ENCODE assay signal across 16 mouse cellular contexts in genomic region chr11:48250678-48251317, GRCm38 (mm10).
A peak's percentile ranks its signal among the peaks of the same experiment; 100 is the strongest.
DNase-seq lines count a peak whose midpoint lies in the region; ATAC-seq and TF ChIP-seq lines count a peak whose summit lies in the region.
"Had no signal": no experiment of that assay in that cellular context is flagged by ENCODE, and none has a peak within 500 bp of the region (broad histone marks: within the 10 kb centered on the region; RNA-seq: fewer than 3 reads in every experiment).

No protein-coding gene starts in this region.

- no peak overlapping the region for H3K4me3 ChIP-seq in forebrain, embryonic 11.5 days (ENCODE audit: low read depth, low read length)
- H3K4me3 ChIP-seq in forebrain, embryonic 10.5 days: no peak overlapping the region
- no peak overlapping the region for H3K4me3 ChIP-seq in limb, embryonic 14.5 days (replicated peaks; ENCODE audit: low read length)
- H3K4me3 ChIP-seq in limb, embryonic 10.5 days: no peak overlapping the region
- H3K4me3 ChIP-seq in hindbrain, embryonic 14.5 days (replicated peaks; ENCODE audit: low read length): no peak overlapping the region
- no peak overlapping the region for H3K4me3 ChIP-seq in kidney, adult 2 months (ENCODE audit: insufficient read depth, low read depth, low read length)
- H3K4me3 ChIP-seq: heart, adult 2 months; neural tube, embryonic 15.5 days had no signal

- DNase-seq in forebrain, embryonic 11.5 days (ENCODE audit: low spot score): no peak
- DNase-seq in forebrain, embryonic 10.5 days (ENCODE audit: extremely low spot score, low spot score): no peak
- peak; percentile 42 for DNase-seq in limb, embryonic 14.5 days (ENCODE audit: low spot score)
- DNase-seq in limb, embryonic 10.5 days (ENCODE audit: low spot score): no peak
- DNase-seq in hindbrain, embryonic 14.5 days (ENCODE audit: low spot score): no peak
- DNase-seq in skeletal muscle tissue, adult 2 months (ENCODE audit: low read depth, low spot score): peak; percentile 10
- no peak for DNase-seq in left cerebral cortex, postnatal 10 days (ENCODE audit: extremely low spot score in 1 of 2, low spot score in 2 of 2)
- no peak for DNase-seq in kidney, adult 2 months
- DNase-seq: adrenal gland, adult 2 months; cerebellum, adult 9-11 months; kidney, postnatal 10 days; layer of hippocampus, adult 9-11 months; retina, postnatal 1 day; thymus, postnatal 4 days had no signal

- H3K9ac ChIP-seq in forebrain, embryonic 11.5 days (ENCODE audit: low read length): no peak overlapping the region
- no peak overlapping the region for H3K9ac ChIP-seq in limb, embryonic 14.5 days (ENCODE audit: low read depth, low read length, severe bottlenecking)
- no peak overlapping the region for H3K9ac ChIP-seq in hindbrain, embryonic 14.5 days
- H3K9ac ChIP-seq: neural tube, embryonic 15.5 days had no signal

- H3K4me2 ChIP-seq in forebrain, embryonic 11.5 days (ENCODE audit: low read depth, low read length, severe bottlenecking): no peak overlapping the region
- no peak overlapping the region for H3K4me2 ChIP-seq in limb, embryonic 14.5 days (replicated peaks; ENCODE audit: low read depth, low read length, severe bottlenecking)
- H3K4me2 ChIP-seq in hindbrain, embryonic 14.5 days (replicated peaks): no peak overlapping the region
- H3K4me2 ChIP-seq: neural tube, embryonic 15.5 days had no signal

- H3K27me3 ChIP-seq in forebrain, embryonic 11.5 days (ENCODE audit: control insufficient read depth, insufficient read depth, low read length): no peaks in the 10 kb centered on the region
- no peaks in the 10 kb centered on the region for H3K27me3 ChIP-seq in forebrain, embryonic 10.5 days (ENCODE audit: poor library complexity, severe bottlenecking)
- H3K27me3 ChIP-seq in limb, embryonic 14.5 days (ENCODE audit: control insufficient read depth, insufficient read depth, low read length): no peaks in the 10 kb centered on the region
- no peaks in the 10 kb centered on the region for H3K27me3 ChIP-seq in limb, embryonic 10.5 days (ENCODE audit: low read depth, poor library complexity, severe bottlenecking)
- no peaks in the 10 kb centered on the region for H3K27me3 ChIP-seq in hindbrain, embryonic 14.5 days (ENCODE audit: control insufficient read depth, insufficient read depth, low read length)
- no peaks in the 10 kb centered on the region for H3K27me3 ChIP-seq in kidney, adult 2 months (replicated peaks; ENCODE audit: control insufficient read depth, insufficient read depth, low read length)
- H3K27me3 ChIP-seq: neural tube, embryonic 15.5 days had no signal

- intact Hi-C loops in left cerebral cortex, postnatal 10 days (cut with DNase I): no loop called here

- no peaks in the 10 kb centered on the region for H3K36me3 ChIP-seq in forebrain, embryonic 11.5 days (ENCODE audit: control insufficient read depth, insufficient read depth, low read length)
- no peaks in the 10 kb centered on the region for H3K36me3 ChIP-seq in forebrain, embryonic 10.5 days (replicated peaks)
- no peaks in the 10 kb centered on the region for H3K36me3 ChIP-seq in limb, embryonic 14.5 days (ENCODE audit: control insufficient read depth, insufficient read depth, low read length)
- H3K36me3 ChIP-seq in limb, embryonic 10.5 days: no peaks in the 10 kb centered on the region
- no peaks in the 10 kb centered on the region for H3K36me3 ChIP-seq in hindbrain, embryonic 14.5 days (replicated peaks; ENCODE audit: control insufficient read depth, insufficient read depth)
- H3K36me3 ChIP-seq in kidney, adult 2 months (ENCODE audit: control insufficient read depth, insufficient read depth, low read length): no peaks in the 10 kb centered on the region
- H3K36me3 ChIP-seq: neural tube, embryonic 15.5 days had no signal

- WGBS in forebrain, embryonic 11.5 days: 37% methylated on average over 4 of the region's 4 CpGs
- WGBS in forebrain, embryonic 10.5 days: 59% methylated on average over 4 of the region's 4 CpGs
- 66% methylated on average over 4 of the region's 4 CpGs for WGBS in limb, embryonic 14.5 days
- 74% methylated on average over 4 of the region's 4 CpGs for WGBS in limb, embryonic 10.5 days
- WGBS in hindbrain, embryonic 14.5 days: 34% methylated on average over 4 of the region's 4 CpGs
- 86% methylated on average over 4 of the region's 4 CpGs for WGBS in kidney, adult 2 months

- H3K4me1 ChIP-seq in forebrain, embryonic 11.5 days (replicated peaks; ENCODE audit: control insufficient read depth, insufficient read depth, low read length): no peaks in the 10 kb centered on the region
- H3K4me1 ChIP-seq in forebrain, embryonic 10.5 days: 0 out of 2 replicates have a peak, but pooled peaks cover 4% of the 10 kb centered on the region
- no peaks in the 10 kb centered on the region for H3K4me1 ChIP-seq in limb, embryonic 14.5 days (ENCODE audit: control insufficient read depth, insufficient read depth, low read length)
- H3K4me1 ChIP-seq in limb, embryonic 10.5 days: no peaks in the 10 kb centered on the region
- H3K4me1 ChIP-seq in hindbrain, embryonic 14.5 days (replicated peaks; ENCODE audit: control insufficient read depth, insufficient read depth, low read length): peaks cover 6% of the 10 kb centered on the region; the same call in 1 of the 2 replicates
- H3K4me1 ChIP-seq in kidney, adult 2 months (ENCODE audit: control insufficient read depth, insufficient read depth, low read length): no peaks in the 10 kb centered on the region
- H3K4me1 ChIP-seq: neural tube, embryonic 15.5 days had no signal

- TF ChIP-seq POLR2A in limb, embryonic 14.5 days (IDR thresholded peaks at IDR 0.05; ENCODE audit: borderline replicate concordance, extremely low read depth, insufficient read depth, insufficient read length): no peak
- no peak for TF ChIP-seq POLR2A in kidney, adult 2 months (IDR thresholded peaks at IDR 0.05; ENCODE audit: low read depth, low read length)

- H3K27ac ChIP-seq in forebrain, embryonic 11.5 days (ENCODE audit: low read depth, low read length): no peak overlapping the region
- no peak overlapping the region for H3K27ac ChIP-seq in forebrain, embryonic 10.5 days
- H3K27ac ChIP-seq in limb, embryonic 14.5 days (replicated peaks; ENCODE audit: low read depth, low read length): no peak overlapping the region
- no peak overlapping the region for H3K27ac ChIP-seq in limb, embryonic 10.5 days
- H3K27ac ChIP-seq in hindbrain, embryonic 14.5 days: no peak overlapping the region
- H3K27ac ChIP-seq in kidney, adult 2 months (ENCODE audit: insufficient read depth, low read depth, low read length): no peak overlapping the region
- H3K27ac ChIP-seq: heart, adult 2 months; neural tube, embryonic 15.5 days had no signal

- no peaks in the 10 kb centered on the region for H3K9me3 ChIP-seq in forebrain, embryonic 11.5 days (ENCODE audit: control insufficient read depth, low read length)
- no peaks in the 10 kb centered on the region for H3K9me3 ChIP-seq in forebrain, embryonic 10.5 days
- H3K9me3 ChIP-seq in limb, embryonic 14.5 days (ENCODE audit: control insufficient read depth, low read length): no peaks in the 10 kb centered on the region
- no peaks in the 10 kb centered on the region for H3K9me3 ChIP-seq in limb, embryonic 10.5 days (replicated peaks)
- no peaks in the 10 kb centered on the region for H3K9me3 ChIP-seq in hindbrain, embryonic 14.5 days (ENCODE audit: control insufficient read depth, low read length)
- H3K9me3 ChIP-seq: neural tube, embryonic 15.5 days had no signal

- peak; percentile 86 for ATAC-seq in forebrain, embryonic 11.5 days (replicated peaks; ENCODE audit: low FRiP score)
- no peak; the same call in 1 of the 2 replicates for ATAC-seq in limb, embryonic 14.5 days (ENCODE audit: low FRiP score, low read depth)
- ATAC-seq in hindbrain, embryonic 14.5 days (ENCODE audit: low FRiP score): peak; percentile 65

- TF ChIP-seq CTCF in kidney, adult 2 months (conservative IDR thresholded peaks at IDR 0.05; ENCODE audit: insufficient read depth, insufficient read length, low read depth, low read length): no peak

Comparison
In these comparisons a context has a peak if more than half of its experiments do, and no peak if none do; other contexts are left out.
1. DNase-seq: peak in limb, embryonic 14.5 days (single experiment) and skeletal muscle tissue, adult 2 months (single experiment); none in forebrain, embryonic 11.5 days (single experiment), forebrain, embryonic 10.5 days (single experiment), limb, embryonic 10.5 days (single experiment), hindbrain, embryonic 14.5 days (single experiment), left cerebral cortex, postnatal 10 days (0 of 2) and kidney, adult 2 months (single experiment).